Mouse (Mus musculus) spleen, postnatal 14 days (tissue): ENCODE measurements around the gene Adamts8.

Experiments used
- DNase-seq, 2 experiments: peaks; one replicate each; pipeline ENCODE4 v3.0.0; 2021 to 2022; ENCODE audit warnings: low spot score in 2 of 2

Adamts8 gene

GRCm38 (mm10) chr9:30985782-30986181 lies 43.4 kb downstream of the Adamts8 start:
- no peak for DNase-seq

DNA sequence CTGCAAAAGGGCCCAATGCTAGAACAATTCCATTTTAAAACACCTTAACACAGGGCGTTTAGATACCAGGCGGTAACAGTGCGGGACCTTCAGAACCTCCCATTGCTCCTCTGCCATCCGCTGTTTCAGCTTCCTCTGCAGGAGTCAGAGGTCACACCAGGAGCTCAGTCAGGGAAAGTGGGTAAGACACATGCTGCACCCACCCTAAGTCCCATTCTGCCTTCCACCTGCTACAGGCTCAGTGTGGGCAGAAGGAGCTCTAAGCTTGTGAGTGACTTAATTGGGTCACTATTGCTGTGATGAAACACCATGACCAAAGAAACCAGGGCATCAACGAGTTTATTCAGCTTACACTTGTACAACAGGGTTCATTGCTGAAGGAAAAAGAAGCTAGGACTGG lies 50.7 kb downstream of the Adamts8 start:
- DNase-seq: no peak

DNA sequence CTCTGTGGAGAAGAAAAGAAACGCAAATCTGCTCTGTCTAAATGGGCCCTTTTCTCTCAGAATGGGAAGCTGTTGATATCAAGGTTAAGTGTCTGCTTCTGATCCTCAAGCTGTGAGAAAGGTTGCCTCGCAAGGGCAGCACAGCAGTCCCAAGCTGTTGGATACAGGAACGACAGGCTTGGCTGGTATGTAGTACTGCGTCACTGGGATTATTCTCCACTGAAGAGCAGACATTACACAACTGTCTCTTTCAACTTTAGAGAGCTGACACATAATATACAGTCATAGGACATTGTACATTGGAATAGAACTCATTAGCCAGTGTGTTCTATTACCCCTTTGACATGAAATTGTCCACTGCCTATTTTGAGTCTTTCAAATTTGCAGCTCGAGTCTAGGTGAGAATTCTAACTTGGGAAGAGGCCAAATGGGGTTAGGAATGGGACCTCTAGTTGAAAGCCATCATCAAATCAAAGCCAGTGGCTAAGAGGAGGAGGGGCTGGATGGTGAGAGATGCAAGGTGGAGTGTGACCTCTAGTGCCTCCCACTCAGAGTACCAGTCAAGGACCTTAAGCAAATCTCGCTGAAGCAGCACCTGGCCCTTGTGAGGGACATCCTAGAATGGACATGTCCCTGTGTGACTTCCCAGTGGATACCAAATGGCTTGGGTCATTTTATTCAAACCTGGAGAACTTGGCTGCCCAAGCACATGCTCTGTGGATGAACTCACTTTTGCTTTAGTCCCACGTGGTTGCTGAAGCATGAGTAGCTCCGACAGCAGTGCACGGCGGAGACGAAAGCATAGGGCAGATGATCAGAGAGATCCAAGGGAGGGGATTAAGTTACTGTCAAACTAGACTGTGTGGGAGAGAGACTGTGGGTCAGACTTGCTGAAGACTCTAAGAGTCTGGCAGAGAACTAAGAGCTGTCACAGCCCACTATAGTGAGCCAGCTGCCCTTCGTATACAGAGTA lies 54.5 kb downstream of the Adamts8 start:
- no peak for DNase-seq

GRCm38 (mm10) chr9:31000641-31001040 lies 58.3 kb downstream of the Adamts8 start:
- no peak for DNase-seq

- DNase-seq: no peak
Observed at GRCm38 (mm10) chr9:31002528-31002927, 60.2 kb downstream of the Adamts8 start.

DNA sequence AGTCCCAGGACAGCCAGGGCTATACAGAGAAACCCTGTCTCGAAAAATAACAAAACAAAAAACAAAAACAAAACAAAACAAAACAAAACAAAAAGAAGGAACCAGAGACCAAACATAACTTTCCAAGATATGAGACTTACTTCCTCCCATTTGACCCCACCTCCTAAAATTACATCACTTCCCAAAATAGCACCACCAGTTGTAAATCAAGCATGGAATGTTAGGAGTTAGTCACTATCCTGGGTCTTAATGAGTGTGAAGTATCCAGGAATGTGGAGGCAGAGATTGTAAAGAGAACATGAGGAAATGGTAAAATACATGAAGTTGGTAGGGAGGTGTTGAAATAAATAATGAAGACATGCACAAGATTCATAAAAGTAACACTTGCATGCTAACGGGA lies 67.0 kb downstream of the Adamts8 start:
- DNase-seq: no peak

GRCm38 (mm10) chr9:31010040-31010439 lies 67.7 kb downstream of the Adamts8 start:
- DNase-seq: no peak

- no peak for DNase-seq
Observed at GRCm38 (mm10) chr9:31010749-31011148, 68.4 kb downstream of the Adamts8 start.

DNA sequence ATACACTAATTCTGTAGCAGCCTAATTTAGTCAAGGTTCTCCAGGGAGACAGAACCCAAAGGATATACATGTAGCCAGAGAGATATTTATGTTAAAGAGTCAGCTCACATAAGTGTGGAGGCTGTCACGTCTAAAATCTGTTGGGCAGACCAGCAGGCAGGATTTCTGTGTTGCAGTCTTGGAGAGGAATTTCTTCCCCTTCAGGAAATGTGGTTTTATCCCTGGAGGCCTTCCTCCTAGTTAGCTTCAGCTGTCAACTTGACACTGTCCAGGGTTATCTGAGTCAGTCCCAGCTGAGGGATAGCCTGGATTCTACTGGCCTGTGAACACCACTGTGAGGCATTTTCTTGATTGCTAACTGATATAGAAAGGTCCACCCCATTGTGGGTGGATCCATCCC lies 69.2 kb downstream of the Adamts8 start:
- DNase-seq: no peak

GRCm38 (mm10) chr9:31012674-31013073 lies 70.3 kb downstream of the Adamts8 start:
- DNase-seq: no peak

DNA sequence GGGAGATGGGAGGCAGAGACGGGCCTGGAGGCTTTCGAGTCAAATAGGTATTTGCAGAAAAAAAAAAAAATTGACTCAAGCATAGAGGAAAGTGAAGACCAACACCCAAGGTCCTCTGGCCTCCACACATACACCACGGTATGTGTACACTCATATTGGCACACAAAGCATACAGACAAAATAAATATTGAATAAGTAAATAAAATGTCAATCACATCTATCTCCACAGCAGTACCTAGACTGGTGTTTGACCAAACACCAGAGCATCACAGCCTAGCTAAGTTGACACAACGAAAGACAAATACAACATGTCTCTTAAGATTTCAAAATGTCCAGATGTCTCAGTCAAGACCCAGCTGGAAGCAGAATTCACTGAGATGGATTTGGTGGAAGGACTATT lies 71.1 kb downstream of the Adamts8 start:
- DNase-seq: no peak
